Mouse (Mus musculus) CD4-positive, CD25-positive, alpha-beta regulatory T cell, adult 2 months (primary cell): ENCODE results near the gene Uba5.

Experiments
- DNase-seq: peaks from one replicate; pipeline ENCODE4 v3.0.0-alpha.2; 2012; ENCODE audit warnings: low read depth, low spot score

The Uba5 gene

DNA sequence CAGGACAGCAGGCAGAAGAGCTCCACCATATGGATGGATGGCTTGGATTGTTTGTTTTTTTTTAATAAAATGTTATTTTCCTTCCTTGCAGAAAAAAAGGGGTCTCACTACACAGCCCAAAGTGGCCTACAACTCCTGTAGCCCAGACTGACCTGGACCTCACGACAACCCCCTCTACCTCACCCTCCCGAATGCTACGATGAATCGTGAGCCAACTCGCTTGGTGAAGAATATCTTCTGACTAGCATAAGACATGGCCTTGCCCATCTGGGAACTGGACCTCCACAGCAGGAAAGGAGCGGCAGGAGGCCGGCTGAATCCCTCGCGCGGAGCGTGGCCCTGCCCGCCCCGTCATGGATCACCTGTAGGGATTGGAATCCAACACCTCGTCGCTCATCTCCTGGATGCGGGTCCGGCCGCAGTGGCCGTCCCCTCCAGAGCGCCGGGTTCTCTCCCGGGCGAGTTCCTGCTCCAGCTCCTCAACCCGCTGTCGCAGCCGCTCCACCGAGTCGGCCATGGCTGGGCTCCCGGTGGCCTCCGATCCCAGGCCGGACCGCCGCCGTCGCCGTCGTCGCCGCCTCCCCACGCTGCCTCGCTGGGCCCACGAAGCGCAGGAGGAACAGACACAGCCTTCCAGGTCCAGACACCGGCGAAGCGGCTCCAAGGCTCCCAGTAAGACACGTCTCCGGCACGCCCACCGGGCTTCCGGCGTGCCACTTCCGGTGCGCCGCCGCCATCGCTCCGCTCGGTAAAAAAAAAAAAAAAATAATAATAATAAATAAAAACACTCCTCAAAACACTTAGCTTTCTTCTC, at the start of gene Uba5:
Gene Uba5 (minus strand): TSS at position 705 of the 814 bp plus-strand sequence.
- peak; percentile 87 for DNase-seq

DNA sequence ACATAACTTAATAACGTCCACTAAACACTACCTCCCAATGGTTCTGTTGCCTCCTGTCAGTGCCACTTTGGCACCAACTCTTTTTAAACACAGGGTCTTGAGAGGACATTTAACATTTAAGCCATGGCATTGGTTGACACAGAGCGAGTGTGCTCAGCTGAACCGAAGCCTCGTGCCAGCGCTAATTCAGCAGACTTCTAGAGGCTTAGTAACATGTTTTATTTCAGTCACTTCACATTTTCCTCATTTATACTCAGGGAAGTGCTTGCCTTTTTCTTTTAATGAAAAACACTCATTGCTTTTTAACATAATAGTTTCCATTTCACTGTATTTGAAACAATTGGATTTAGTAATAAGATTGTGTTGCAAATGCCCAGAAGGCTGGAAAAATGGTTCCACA, 46.2 kb upstream of the Uba5 start:
- no peak for DNase-seq

DNA sequence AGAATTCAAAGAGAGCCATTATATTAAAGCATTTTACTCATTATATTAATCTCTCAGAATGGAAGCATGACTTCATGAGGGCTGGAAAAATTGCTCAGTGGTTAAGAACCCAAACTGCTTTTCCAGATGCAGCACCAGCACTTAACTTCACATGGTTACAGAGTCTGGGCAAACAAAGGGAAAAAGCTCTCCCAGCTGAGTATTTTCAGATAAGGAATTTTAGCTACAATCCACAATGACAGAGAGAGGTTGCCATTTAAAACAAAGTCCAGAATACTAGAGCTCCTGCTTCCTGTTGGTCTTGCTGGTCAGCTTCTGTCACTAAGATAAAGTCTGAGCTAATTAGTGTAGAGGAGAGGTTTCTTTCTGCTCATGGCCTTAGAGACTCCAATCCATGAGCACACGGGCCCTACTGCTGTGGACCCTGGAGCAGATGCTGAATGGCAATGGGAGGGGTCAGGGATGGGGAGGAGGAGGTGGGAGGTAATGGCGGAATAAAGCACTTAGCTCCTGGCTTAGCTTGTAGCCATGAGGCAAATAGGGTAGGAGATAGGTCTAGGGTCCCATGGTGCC, 45.7 kb upstream of the Uba5 start:
- no peak for DNase-seq

DNA sequence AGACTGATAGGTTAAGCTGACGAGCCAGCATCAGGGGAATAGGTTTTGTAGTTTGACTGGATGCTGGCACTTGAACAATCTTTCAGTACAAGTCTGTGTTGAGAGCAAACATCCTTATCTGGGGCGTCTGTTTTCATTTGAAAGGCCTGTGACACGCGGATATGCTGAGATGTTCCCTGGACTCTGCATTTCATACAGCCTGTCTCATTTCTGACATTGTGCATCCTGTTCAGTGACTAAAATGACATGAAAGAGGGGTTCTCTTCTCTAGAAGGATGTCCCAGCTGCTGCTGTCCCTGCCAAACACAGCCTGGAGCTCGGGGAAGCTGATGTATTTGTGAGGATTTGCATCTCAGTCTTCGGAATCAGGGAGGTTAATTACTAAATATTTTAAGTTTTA, 44.5 kb upstream of the Uba5 start:
- DNase-seq = no peak

DNA sequence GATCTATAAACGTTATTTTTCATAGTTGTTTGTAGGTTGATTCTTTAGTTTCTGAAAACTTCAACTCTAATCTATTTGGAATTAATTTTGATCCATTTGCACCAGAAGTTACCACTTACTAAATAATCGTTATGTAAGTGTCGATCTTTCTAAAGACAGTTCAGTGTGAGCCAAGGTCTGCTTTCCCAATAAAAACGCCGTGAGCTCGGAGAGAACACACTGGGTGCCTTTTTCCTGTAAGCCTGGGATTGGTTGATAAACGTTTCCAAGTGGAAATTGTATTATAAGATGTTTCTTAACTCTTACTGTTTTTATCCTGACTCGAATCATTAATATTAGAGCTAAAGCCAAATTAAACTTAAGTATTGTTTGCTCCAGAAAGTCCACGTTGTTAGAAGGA, 44.0 kb upstream of the Uba5 start:
- DNase-seq = no peak

DNA sequence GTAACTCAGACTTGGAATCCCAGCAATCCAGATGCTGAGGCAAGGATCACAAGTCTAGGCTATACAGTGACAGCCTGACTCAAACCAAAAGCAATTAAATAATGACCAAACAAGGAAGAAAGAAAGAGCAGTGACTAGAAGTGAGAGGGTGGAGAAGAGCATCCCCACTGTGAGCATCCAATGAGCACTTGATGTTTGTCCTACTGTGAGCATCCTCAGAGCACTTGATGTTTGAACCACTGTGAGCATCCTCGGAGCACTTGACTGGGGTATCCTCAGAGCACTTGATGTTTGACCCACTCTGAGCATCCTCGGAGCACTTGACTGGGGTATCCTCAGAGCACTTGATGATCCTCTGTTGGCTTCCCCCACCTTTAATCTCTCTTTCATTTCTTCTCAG, 42.1 kb upstream of the Uba5 start:
- DNase-seq = no peak

DNA sequence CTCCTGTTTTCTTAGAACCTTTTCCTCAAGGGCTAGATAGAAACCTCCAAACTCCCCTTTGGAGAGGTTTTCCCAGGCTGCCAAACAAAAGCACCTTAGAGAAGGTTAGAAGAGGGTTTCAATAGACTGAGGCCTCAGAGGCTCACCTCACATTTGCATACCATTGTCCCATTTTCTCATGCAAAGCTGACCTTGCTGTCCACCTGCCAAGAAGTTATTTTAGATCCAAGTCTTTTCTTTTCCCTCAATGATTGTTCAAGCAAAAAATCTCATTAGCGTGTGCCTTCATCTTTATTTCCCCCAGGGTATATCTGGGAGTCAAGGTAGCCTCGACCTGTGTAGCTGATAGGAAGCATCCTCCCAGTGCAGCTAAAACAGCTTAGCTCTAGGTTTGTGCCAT, 40.0 kb upstream of the Uba5 start:
- no peak for DNase-seq

DNA sequence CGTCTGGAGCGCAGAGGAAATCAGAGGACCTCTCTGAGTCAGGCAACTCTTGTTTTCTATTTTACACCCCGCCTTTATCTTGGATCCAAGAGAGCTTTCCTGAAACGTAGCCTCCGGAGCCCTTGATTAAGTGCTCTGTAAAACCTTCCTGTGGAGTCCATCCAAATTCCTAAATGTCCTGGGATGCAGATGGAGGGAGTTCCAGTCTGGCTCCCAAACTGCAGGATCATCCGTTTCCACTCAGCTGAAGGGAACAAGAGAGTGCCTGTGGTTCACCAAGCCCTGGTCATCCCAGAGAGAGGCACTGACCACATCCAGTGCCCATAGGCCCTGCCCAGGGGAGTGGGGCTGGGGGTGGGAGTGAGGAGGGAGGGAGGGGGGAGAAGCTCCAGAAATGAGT, 39.4 kb upstream of the Uba5 start:
- DNase-seq = no peak

DNA sequence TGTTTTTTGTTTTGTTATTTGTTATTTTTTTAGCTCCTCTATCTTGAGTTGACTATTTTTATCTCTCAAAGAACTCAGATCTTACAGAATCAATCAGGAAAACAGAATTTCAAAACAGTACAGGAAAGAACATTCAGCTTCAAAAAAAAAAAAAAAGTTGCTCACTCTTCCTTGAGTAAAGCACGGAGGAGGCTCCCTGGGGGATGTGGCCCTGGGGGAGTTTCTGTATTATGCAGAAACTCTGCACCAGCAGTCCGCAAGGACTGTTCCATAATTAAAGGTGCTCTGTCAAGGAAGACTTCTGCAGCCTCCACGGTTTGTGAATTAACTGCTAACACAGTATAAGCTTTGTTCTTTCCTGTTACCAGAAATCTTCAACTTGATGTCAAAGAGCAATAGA, 38.5 kb upstream of the Uba5 start:
- DNase-seq = no peak

DNA sequence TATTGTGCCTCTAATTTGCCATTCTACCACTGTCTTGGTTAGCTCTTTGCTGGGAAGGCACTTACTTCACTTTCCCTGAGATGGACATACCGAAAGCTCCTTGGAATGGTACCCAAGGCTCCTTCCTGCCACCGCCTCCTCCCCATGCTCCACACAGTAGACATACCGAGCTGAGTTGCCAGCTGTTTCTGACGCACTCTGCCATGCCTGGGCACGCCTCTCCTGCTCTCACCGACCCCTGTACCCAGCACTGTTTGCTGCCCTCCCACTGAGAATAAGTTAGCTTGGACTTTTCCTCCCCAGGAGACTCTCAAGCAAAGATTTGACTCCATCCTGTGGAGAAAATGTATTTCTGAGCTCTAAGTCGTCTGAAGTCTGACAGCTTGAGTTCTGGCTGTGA, 37.9 kb upstream of the Uba5 start:
- no peak for DNase-seq

DNA sequence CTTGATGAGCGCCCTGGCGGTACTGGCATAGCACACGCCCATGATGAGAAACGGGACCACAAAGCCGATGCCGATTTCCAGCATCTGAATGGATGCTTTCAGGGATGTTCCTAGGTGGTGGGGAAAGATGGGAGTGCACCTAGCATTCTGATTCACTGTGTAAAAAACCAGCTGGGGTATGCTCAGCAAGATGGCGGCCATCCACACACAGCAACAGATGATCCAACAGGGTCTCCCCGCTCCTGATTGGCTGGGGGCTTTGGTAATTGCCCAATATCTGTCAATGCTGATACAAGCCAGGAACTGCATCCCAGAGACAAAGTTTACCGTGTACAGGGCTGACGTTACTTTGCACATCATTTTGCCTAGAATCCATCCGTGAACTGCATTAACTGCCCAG, 36.1 kb upstream of the Uba5 start:
- DNase-seq = peak; percentile 6

DNA sequence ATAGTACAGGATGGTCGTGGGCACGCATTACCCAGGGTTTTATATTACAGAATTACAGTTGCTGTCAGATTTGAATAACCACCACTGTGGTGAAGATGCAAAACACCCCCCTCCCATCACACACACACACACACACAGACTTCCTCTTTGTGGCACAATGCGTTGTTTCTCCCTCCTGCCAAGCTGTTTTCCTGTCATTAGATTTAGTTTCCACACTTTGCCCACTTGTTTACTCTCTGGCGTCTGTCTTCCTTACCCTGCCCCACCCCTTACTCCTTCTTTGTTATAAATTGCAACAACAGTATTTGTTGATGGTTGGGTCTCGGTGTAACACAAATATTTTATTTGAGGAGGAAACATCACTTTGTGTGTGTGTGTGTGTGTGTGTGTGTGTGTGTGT, 35.3 kb upstream of the Uba5 start:
- no peak for DNase-seq

DNA sequence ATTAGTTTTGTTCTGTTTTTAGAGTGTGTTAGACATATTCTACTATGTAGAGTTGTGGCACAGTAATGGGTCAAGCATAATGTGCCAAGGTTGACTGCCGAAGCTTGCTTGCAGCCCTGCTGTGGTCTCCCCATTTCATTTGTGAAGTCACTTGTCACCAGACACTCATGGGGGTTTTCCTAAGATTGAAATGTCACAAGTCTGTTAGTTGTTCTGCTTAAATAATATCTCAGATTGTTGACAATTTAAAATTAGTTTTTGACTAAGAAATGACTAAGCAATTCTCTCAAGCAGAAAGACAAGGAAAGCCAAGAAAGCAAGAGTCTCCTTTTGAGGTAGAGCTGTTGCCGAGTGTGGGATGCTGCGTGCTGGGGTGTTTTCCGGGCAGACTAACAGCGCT, 30.0 kb upstream of the Uba5 start:
- DNase-seq = no peak

DNA sequence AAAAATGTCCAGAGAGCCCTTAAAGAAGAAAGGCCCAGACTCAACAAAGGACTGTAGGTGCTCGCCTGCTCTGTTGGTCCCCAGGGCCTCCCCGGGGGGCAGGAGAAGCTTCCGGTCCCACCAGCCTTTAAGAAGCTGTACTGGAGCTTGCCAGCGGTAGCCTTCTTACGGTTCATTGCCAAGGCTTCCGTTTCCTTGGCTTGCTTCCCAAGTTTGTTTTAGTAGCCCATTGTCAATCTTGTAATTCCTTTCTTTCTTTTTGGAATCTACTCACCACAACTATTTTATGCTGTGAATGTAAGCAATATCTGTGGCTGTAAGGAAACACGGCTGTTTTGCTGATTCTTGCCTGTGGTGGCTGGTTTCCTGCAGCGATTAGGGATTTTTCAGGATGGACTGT, 25.6 kb upstream of the Uba5 start:
- no peak for DNase-seq

DNA sequence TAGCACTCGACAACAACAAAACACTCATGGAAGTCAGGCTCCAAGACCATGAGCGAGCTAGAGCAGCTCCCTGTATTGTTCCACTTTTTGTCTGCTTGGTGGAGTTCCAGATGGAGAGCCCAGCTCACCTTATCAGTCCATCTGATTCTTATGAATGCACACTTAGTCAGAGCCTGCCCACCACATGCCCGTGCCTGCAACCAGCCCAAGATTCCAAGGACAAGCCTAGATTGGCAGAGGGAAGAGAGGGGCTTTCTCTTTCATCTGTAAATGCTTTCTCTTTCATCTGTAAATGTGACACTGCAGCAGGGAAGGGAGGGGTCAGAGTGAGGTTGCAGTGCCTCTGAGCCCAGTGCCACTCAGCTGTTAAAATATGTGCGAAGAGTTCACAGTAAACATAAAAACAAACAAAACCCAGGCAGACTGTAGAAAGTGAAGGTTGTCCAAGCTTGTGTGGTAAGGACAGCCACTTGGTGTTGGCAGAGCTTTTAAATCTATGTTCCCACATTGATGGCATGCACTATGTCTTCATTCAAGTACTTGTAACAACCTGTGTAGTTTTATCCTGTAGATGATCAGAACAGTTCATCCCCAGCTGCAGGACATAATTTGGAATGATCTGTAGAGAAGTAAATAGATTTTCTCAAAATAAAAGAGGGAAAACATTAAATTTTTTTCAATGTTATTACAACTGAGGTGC, 22.9 kb upstream of the Uba5 start:
- no peak for DNase-seq

DNA sequence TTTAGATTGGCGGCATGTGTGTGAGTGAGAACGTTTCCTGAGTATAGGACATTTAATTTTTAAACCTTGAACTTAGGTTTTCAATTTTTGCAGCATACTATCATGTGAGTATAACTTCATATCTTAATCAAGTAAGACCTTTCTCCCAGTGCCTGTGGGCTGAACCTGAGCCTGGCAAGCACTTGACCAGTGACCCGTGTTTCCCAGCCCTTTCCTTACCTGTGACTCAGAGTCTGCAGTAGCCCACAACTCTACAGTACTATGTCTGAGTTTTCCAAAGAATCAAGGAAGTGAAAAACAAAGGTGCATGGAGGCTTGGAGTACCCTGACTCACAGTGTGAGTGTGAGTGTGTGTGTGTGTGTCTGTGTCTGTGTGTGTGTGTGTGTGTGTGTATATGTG, 17.1 kb upstream of the Uba5 start:
- DNase-seq = no peak

DNA sequence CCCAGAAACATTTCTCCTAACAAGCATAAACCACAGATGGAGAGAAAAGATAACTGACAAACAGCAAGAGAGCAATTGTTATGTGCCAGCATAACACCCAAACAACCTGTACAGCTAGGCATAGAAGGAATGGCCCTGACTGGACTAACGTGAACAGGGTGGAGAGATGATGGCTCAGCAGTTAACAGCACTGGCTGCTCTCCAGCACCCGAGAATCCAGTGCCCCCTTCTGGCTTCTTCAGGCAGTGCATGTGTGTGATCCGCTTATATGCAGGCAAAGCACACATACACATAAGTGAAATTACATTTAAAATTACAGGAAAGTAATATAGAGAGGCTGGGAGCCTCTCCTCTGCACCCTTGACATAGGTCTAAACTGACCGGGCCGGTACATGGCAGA, 16.4 kb upstream of the Uba5 start:
- peak; percentile 69 for DNase-seq

DNA sequence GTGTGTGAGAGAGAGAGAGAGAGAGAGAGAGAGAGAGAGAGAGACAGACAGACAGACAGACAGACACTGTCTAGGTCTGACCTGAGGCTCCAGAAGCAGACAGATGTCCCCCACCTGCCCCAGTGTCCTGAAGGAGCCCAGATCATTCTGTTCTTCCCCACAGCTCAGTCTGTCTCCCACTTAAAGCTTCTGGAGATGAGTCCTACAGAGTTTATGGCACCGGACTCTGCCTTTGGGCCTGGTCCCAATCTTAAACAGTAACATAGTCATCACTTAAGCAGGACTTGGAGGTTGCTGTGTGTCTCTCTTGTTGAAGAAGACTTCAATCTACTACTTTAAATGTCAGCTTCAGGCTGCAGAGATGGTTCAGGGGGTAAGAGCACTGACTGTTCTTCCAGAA, 15.8 kb upstream of the Uba5 start:
- DNase-seq = no peak

DNA sequence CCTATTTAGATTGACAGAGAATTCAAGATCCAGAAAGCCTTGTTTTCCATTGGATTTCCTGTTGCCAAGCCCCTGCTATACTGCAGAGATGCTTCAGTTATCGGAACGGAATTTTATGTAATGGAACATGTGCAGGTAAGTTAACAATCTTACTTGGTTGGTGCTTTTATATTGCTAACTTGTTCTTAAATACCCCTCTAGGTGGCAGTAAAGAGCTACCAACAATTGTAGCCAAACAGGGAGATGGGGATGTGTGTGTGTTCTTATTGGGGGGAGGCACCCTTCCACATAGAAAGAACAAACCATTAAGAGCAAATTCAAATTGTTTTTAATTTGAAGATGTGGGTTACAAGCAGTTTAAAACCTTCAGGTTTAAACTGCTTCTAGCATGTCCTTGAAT, 12.9 kb upstream of the Uba5 start:
- peak; percentile 48 for DNase-seq

DNA sequence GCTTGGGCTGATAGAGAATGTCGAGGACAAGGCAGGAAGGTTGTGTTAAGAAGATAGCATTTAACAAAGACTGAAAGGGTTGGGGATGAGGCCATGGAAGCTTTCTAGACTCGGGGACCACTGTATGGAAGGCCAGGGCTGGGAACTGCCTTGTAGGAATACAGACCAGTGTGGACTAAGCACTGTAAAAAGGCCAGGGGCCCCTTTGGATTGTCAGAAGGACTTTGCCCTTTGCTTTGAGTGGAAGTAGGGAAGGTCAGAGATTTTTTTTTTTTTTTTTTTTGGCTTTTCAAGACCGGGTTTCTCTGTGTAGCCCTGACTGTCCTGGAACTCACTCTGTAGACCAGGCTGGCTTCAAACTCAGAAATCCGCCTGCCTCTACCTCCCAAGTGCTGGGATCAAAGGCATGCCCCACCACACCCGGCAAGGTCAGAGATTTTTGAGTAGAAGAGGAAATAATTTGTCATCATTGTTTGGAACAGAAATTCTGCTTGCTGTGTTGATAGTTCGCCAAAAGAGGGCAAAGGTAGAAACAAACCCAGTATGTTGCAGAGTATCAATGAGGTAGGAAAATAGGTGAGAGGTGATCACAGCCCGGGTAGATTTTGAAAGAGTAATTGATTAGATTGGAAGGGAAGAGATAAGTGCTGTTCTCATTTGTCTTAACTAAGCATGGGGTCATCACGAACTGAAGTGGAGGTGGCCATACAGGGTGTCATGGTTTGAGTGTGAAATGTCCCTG, 8.1 kb upstream of the Uba5 start:
- no peak for DNase-seq

DNA sequence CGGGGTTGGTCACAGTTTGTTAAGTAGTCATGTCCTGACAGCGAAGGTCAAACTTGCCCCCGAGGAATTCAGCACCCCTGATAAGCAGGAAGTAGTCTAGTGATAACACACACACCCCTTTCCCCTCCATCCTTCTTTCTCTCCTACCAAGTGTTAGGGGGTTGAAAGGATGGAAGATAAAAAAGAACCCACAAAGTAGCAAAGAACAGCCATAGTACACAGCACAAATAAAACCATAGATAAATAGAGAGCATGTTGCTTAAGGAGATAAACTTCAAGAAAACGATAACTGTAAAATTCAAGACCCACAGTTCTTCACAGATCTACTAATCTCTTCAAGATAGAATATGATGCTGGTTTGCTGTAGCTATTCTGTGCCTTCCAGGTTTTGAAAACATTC, 7.3 kb upstream of the Uba5 start:
- DNase-seq = no peak

DNA sequence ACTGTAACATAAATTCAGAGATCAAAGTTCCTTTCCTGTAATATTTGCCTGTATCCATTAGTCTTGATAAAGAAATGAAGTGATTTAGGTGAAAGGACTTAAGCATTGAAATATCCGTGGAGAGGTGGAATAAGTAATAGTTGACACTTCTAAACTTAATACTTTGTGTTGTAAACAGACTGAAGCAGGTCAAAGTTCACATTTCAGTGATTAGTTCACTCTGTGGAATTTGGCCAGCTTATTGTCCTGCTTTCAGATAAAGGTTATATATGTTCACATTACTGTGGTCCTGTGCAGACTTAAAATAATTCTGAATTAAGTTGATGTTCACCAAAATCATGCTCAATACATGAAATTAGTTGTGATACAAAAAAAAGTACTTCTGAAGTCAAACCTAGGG, 1.6 kb upstream of the Uba5 start:
- DNase-seq = no peak
